Mouse (Mus musculus): ENCODE data around the gene Ror1.

DNA sequence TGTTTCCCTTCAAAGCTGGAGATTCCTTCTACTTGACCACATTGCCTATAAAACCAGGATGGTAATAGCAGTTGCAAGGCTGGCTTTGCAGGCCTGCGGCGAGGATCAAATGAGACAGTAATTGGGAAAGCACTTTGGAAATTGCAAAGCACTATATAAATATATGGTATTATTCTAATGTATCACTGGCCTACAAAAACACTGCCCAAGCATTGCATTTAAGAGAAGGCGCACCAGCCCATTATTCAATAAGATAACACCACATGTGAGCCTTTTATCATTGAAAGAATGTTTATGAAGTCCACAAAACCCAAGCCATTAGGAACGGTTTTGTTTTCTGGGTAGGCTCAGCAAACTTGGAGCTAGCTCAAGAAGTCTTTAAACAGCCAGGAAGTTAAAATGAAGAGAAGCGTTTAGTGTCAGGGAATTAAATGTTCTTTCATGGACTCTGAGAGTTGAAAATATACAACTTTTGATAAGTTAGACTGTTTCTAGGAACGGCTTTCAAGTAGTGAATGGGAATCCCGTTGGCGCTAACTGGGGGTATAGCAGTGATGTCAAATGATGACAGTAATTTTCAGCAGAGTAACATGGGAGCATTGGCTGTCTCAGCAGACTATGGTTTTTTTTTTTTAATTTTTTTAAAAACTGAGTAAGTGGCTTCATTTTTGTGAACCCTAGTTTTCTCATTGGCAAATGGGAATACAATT is 187.7 kb downstream of the Ror1 start:
- TF ChIP-seq CTCF (IDR thresholded peaks at IDR 0.05; ENCODE audit: low read depth): no peak
- no peak for TF ChIP-seq EP300 (IDR thresholded peaks at IDR 0.05; ENCODE audit: low read depth)
